Mouse (Mus musculus) hindbrain, embryonic 16.5 days (tissue): ENCODE data around the gene Tdrd5. TPM values are rescaled to one million over a fixed set of nuclear protein-coding genes. Genes with fewer than 3 reads are reported as not detected.
"Not testable (repeated sequence)": the region's sequence is repeated elsewhere in the genome, so short reads cannot be mapped to it uniquely, and the experiment has no call there.

Source experiments
- ATAC-seq: fragments of 200-750 bp; cut with Nextera tagmentation; 2 replicates; pipeline ENCODE4 v1.8.0; 2017; ENCODE audit warnings: moderate TSS enrichment, moderate library complexity
- H3K27ac ChIP-seq: fragments of 300-500 bp; sonication (generic); 2 replicates; pipeline ENCODE4 v1.5.1; 2014; ENCODE audit warnings: low read depth, mild to moderate bottlenecking, control low read depth, low read length, moderate library complexity
- H3K27me3 ChIP-seq: fragments of 300-500 bp; sonication (generic); replicated peaks from 2 replicates; pipeline ENCODE4 v1.6.1; 2014; ENCODE audit warnings: low read length; ENCODE audit not compliant: control insufficient read depth, insufficient read depth
- H3K36me3 ChIP-seq: fragments of 300-500 bp; sonication (generic); 2 replicates; pipeline ENCODE4 v1.6.1; 2014; ENCODE audit warnings: mild to moderate bottlenecking, low read length, moderate library complexity, mixed read lengths; ENCODE audit not compliant: control insufficient read depth, insufficient read depth
- H3K4me1 ChIP-seq: fragments of 300-500 bp; sonication (generic); 2 replicates; pipeline ENCODE4 v1.6.1; 2014; ENCODE audit warnings: low read depth, low read length; ENCODE audit not compliant: control insufficient read depth, insufficient read depth
- H3K4me2 ChIP-seq: fragments of 300-500 bp; sonication (generic); 2 replicates; pipeline ENCODE4 v1.6.1; 2014; ENCODE audit warnings: mild to moderate bottlenecking, low read length, control low read depth, moderate library complexity
- H3K4me3 ChIP-seq: fragments of 300-500 bp; sonication (generic); 2 replicates; pipeline ENCODE4 v1.5.1; 2014; ENCODE audit warnings: mild to moderate bottlenecking, low read length, control low read depth, moderate library complexity
- H3K9ac ChIP-seq: fragments of 300-500 bp; sonication (generic); 2 replicates; pipeline ENCODE4 v1.6.1; 2014; ENCODE audit warnings: low read depth, mild to moderate bottlenecking, control low read depth, low read length, moderate library complexity
- H3K9me3 ChIP-seq: fragments of 300-500 bp; sonication (generic); 2 replicates; pipeline ENCODE4 v1.6.1; 2014; ENCODE audit warnings: mild to moderate bottlenecking, low read length, moderate library complexity; ENCODE audit not compliant: control insufficient read depth
- WGBS: fragments of 180-500 bp; shearing (Covaris S2); extraction: QIAGEN DNeasy Blood & Tissue Kit; methylation state at CpG from one replicate; pipeline ENCODE4 v1.1.7; 2014; 5-methylcytosine and 5-hydroxymethylcytosine counted together
- polyA plus RNA-seq: library from polyadenylated mRNA; unstranded; fragments of >200 nt; fragmentation: Nextera tagmentation; extraction: Ambion mirVana; gene quantifications from 2 replicates; pipeline ENCODE4 v1.2.1, GENCODE M21; 2015

The Tdrd5 gene
- polyA plus RNA-seq, 1 experiment from 2014 or later, result 1.0 TPM

DNA sequence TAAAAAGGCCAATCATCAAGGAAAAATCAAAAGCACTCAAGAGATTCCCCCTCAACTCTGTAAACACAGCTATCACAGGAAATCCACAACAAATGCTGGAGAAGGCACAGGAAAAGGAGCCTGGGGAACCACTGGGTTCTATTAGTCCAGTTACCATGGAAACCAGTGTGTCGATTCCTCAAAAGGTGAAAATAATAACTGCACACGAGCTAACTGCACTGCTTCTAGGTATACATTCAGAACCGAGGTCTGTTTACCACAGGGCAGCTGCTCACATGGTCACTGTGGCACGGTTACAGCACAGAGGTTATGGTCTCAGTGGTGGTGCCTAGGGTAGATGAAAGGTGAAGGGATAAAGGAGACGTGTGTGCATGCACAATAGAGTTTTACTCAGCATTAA, 31.8 kb downstream of the Tdrd5 start:
- Histone ChIP-seq H3K4me2 (no peak overlapping the region), H3K4me3 (no peak overlapping the region), H3K4me1 (no peaks in the 10 kb centered on the region), H3K27me3 (no peaks in the 10 kb centered on the region), H3K9ac (no peak overlapping the region), H3K9me3 (no peaks in the 10 kb centered on the region), H3K27ac (no peak overlapping the region), H3K36me3 (no peaks in the 10 kb centered on the region)
- WGBS, result 27% methylated on average over 5 of the region's 5 CpGs
- ATAC-seq, result peak; percentile 54; the same call in 1 of the 2 replicates

GRCm38 (mm10) chr1:156270471-156270870, 33.0 kb downstream of the Tdrd5 start:
- Histone ChIP-seq H3K27me3 (no peaks in the 10 kb centered on the region), H3K9ac (no peak overlapping the region), H3K4me3 (no peak overlapping the region), H3K36me3 (no peaks in the 10 kb centered on the region), H3K4me1 (no peaks in the 10 kb centered on the region), H3K9me3 (no peaks in the 10 kb centered on the region), H3K4me2 (no peak overlapping the region), H3K27ac (no peak overlapping the region)
- no peak for ATAC-seq
- 85% methylated on average over 9 of the region's 9 CpGs for WGBS

GRCm38 (mm10) chr1:156268546-156268945, 34.9 kb downstream of the Tdrd5 start:
- not testable (repeated sequence) for H3K36me3 ChIP-seq, H3K4me1 ChIP-seq, H3K27me3 ChIP-seq, H3K9me3 ChIP-seq, H3K4me3 ChIP-seq, H3K4me2 ChIP-seq, H3K27ac ChIP-seq, H3K9ac ChIP-seq, ATAC-seq
- WGBS, result 19% methylated on average over 3 of the region's 3 CpGs

DNA sequence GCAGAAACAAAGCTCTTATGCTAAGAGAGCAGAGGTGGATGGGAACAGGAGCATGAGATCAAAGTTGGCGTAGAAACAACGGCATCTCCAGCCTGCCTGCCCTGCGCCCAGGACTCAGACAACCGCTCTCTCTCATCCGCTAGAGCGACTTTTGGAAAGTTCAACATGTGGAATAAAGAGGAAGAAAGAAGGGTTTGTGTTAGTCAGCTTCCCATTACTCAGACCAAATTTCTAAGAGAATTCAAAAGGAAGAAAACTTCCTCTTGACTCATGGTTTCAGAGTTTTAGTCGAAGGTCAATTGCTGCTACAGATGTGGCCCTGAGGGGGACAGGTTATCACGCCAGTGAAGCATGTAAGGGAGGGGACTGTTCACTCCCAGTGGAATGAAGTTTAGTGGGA, 39.5 kb downstream of the Tdrd5 start:
- H3K27ac ChIP-seq, result no peak overlapping the region
- H3K36me3 ChIP-seq, result no peaks in the 10 kb centered on the region
- no peak for ATAC-seq
- WGBS, result 88% methylated on average over 8 of the region's 8 CpGs
- no peaks in the 10 kb centered on the region for H3K9me3 ChIP-seq
- no peak overlapping the region for H3K4me3 ChIP-seq
- H3K4me1 ChIP-seq, result no peaks in the 10 kb centered on the region
- no peak overlapping the region for H3K9ac ChIP-seq
- no peak overlapping the region for H3K4me2 ChIP-seq
- no peaks in the 10 kb centered on the region for H3K27me3 ChIP-seq

DNA sequence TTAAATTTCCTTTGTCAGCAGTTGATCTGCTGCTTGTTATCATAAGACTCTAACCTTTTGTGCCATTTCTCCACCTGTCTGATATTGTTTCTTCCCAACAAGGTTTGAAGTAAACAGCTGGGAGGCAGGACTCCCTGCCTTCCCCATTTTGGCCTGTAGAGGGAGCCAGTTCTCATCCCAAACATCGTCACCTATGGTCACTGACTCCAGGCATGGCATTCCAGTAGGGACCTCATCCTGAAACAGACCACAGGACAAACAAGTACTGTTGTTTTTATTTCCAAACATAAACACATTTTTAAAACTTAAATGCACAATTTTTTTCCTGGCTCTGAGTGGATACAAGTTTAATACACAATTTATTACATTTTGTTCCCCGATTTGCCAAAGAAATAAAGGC, 40.1 kb downstream of the Tdrd5 start:
- no peak overlapping the region for H3K9ac ChIP-seq
- no peaks in the 10 kb centered on the region for H3K27me3 ChIP-seq
- no peak overlapping the region for H3K4me2 ChIP-seq
- no peak overlapping the region for H3K27ac ChIP-seq
- no peak overlapping the region for H3K4me3 ChIP-seq
- H3K36me3 ChIP-seq, result no peaks in the 10 kb centered on the region
- 53% methylated on average over 2 of the region's 2 CpGs for WGBS
- no peaks in the 10 kb centered on the region for H3K4me1 ChIP-seq
- H3K9me3 ChIP-seq, result no peaks in the 10 kb centered on the region
- no peak for ATAC-seq

DNA sequence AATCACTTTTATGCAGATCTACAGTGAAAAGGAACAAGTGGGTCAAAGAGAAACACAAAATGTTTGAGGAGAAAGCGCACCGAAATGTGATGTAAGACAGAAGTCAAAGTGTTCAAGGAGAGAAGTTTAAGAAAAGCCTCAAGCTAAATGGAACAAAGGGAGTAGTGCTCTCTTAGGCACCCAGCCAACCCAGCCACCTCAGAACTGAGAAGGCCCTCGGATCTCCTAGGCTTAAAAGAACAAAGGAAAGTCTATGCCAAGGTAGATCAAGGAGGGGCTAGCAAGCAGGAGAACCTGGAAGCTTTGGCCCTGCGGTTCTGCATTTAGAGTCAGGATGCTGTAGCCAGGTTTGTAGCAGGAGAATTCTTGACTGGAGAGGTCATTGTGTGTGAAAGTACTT, 48.6 kb downstream of the Tdrd5 start:
- H3K27me3 ChIP-seq, result no peaks in the 10 kb centered on the region
- no peak for ATAC-seq
- WGBS, result 77% methylated on average over 4 of the region's 4 CpGs

GRCm38 (mm10) chr1:156251096-156251495, 52.4 kb downstream of the Tdrd5 start:
- 90% methylated on average over 4 of the region's 4 CpGs for WGBS
- not testable (repeated sequence) for H3K4me3 ChIP-seq, H3K27ac ChIP-seq, H3K27me3 ChIP-seq, H3K4me1 ChIP-seq, H3K9ac ChIP-seq, H3K4me2 ChIP-seq, H3K9me3 ChIP-seq, H3K36me3 ChIP-seq, ATAC-seq

More for the DNA sequence above, 48.6 kb downstream of the Tdrd5 start:
- Histone ChIP-seq H3K4me1 (no peaks in the 10 kb centered on the region), H3K36me3 (no peaks in the 10 kb centered on the region), H3K9me3 (no peaks in the 10 kb centered on the region), H3K27ac (no peak overlapping the region), H3K9ac (no peak overlapping the region), H3K4me3 (no peak overlapping the region), H3K4me2 (no peak overlapping the region)

DNA sequence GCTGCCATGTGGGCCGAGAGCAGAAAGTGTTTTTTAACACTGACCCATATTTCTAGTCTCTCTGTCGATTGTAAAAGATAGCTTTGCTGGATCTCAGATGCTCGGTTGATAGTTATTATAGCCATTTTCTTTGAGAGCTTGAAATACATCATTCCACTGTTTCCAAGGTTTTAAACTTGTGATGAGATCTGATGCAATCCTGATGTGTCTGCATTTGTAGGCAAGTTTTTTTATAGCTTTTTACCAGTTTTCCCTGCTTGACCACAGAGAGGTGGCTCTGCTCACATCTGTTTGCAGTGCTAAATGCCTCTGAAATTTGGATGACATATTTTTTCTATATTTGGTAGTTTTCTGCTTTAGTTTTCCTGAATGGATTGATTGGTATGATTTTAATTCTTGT, 55.6 kb downstream of the Tdrd5 start:
- no peaks in the 10 kb centered on the region for H3K36me3 ChIP-seq
- no peaks in the 10 kb centered on the region for H3K27me3 ChIP-seq
- no peaks in the 10 kb centered on the region for H3K4me1 ChIP-seq
- WGBS, result 83% methylated on average over 3 of the region's 3 CpGs
- H3K4me3 ChIP-seq, result no peak overlapping the region
- H3K9ac ChIP-seq, result no peak overlapping the region
- ATAC-seq, result no peak
- H3K9me3 ChIP-seq, result no peaks in the 10 kb centered on the region
- H3K4me2 ChIP-seq, result no peak overlapping the region
- no peak overlapping the region for H3K27ac ChIP-seq

DNA sequence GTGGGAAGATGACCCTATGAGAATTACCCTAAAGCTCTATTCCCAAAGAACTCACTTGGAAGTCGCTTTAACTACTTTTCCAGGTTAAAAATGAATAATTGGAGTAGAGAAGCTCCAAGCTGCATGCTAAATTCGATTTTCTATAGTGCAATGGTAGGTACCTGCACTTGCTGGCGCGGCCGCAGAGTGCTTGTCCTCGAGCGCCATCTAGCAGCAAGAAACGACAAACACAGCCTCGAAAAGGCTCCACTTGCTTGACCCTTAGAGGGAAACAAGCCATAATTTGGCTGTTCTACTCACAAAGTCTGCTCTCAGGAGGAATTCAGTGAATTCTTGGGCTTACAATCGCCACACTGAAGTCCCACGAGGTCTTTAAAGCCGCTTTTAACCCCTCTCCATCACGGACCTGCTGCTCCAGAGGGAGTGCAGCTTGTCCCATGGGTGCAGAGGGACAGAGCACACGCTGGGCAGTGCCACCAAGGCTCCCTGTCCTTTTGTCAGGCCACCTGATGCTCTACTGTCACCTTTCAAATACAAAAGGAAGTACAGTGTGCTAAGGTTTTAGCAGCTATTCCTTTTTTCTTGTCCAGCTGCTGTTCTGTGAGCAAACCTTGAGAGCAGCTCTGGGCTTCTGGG, 61.6 kb downstream of the Tdrd5 start:
- ATAC-seq, result peak; percentile 70; the same call in 1 of the 2 replicates
- 7% methylated on average over 14 of the region's 14 CpGs for WGBS
- no peak overlapping the region for H3K4me2 ChIP-seq
- no peaks in the 10 kb centered on the region for H3K36me3 ChIP-seq
- no peak overlapping the region for H3K9ac ChIP-seq
- H3K27me3 ChIP-seq, result no peaks in the 10 kb centered on the region
- H3K9me3 ChIP-seq, result no peaks in the 10 kb centered on the region
- H3K4me3 ChIP-seq, result no peak overlapping the region
- 0 out of 2 replicates have a peak, but pooled peaks cover 2% of the 10 kb centered on the region for H3K4me1 ChIP-seq
- H3K27ac ChIP-seq, result no peak overlapping the region
